Mouse (Mus musculus) liver, embryonic 13.5 days (tissue): ENCODE data around the gene Cr1l. TPM values are rescaled to one million over a fixed set of nuclear protein-coding genes. Genes with fewer than 3 reads are reported as not detected.
A peak's percentile ranks its signal among the peaks of the same experiment; 100 is the strongest.

Source experiments
- ATAC-seq: fragments of 200-750 bp; cut with Nextera tagmentation; 2 replicates; pipeline ENCODE4 v1.8.0; 2017; ENCODE audit warnings: low read depth, mild to moderate bottlenecking, moderate number of reproducible peaks, moderate library complexity
- DNase-seq: peaks from one replicate; pipeline ENCODE4 v3.0.0; 2022
- H3K27ac ChIP-seq: fragments of 300-500 bp; sonication (generic); 2 replicates; pipeline ENCODE4 v1.5.1; 2015; ENCODE audit warnings: moderate library complexity, mild to moderate bottlenecking, inconsistent platforms
- H3K27me3 ChIP-seq: fragments of 300-500 bp; sonication (generic); 2 replicates; pipeline ENCODE4 v1.6.1; 2015; ENCODE audit warnings: mild to moderate bottlenecking, inconsistent platforms
- H3K36me3 ChIP-seq: fragments of 300-500 bp; sonication (generic); 2 replicates; pipeline ENCODE4 v1.6.1; 2015; ENCODE audit warnings: mild to moderate bottlenecking, inconsistent platforms
- H3K4me1 ChIP-seq: fragments of 300-500 bp; sonication (generic); replicated peaks from 2 replicates; pipeline ENCODE4 v1.6.1; 2015; ENCODE audit warnings: inconsistent platforms
- H3K4me2 ChIP-seq: fragments of 300-500 bp; sonication (generic); 2 replicates; pipeline ENCODE4 v1.6.1; 2015; ENCODE audit warnings: inconsistent platforms, mild to moderate bottlenecking, moderate library complexity
- H3K4me3 ChIP-seq: fragments of 300-500 bp; sonication (generic); replicated peaks from 2 replicates; pipeline ENCODE4 v1.5.1; 2015; ENCODE audit warnings: mild to moderate bottlenecking, inconsistent platforms
- H3K9ac ChIP-seq: fragments of 300-500 bp; sonication (generic); 2 replicates; pipeline ENCODE4 v1.6.1; 2015; ENCODE audit warnings: mild to moderate bottlenecking, inconsistent platforms
- H3K9me3 ChIP-seq: fragments of 300-500 bp; sonication (generic); replicated peaks from 2 replicates; pipeline ENCODE4 v1.6.1; 2016; ENCODE audit warnings: inconsistent platforms
- WGBS: fragments of 180-500 bp; shearing (Covaris S2); methylation state at CpG from one replicate; pipeline ENCODE4 v1.1.7; 2015; ENCODE audit not compliant: insufficient replicate concordance; 5-methylcytosine and 5-hydroxymethylcytosine counted together
- polyA plus RNA-seq: library from polyadenylated mRNA; unstranded; fragments of >200 nt; fragmentation: Nextera tagmentation; extraction: Ambion mirVana; gene quantifications from 2 replicates; pipeline ENCODE4 v1.2.1, GENCODE M21; 2015

Gene Cr1l
- polyA plus RNA-seq, 1 experiment from 2014 or later: 78.6 TPM

DNA sequence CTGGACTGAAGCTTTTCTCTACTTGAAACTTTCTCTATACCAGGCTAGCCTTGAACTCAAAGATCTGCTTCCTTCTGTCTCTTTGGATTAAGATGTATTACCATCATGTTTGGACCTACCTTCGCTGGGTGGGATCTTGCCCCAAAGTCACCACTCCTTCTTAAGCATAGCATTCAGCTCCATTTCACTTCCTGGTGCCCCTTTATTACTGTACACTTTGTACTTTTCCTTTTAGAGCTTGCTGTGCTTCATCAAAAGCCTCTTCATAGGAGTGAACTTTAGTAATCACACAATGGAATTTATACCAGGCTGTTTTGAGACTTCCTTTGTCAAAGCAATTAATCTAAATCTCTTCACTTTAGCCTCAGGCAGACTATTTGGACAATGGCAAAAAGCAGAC lies 33.4 kb downstream of the Cr1l start:
- Histone ChIP-seq H3K4me2 (no peak overlapping the region), H3K4me3 (no peak overlapping the region), H3K27me3 (no peaks in the 10 kb centered on the region), H3K4me1 (peaks cover 42% of the 10 kb centered on the region), H3K27ac (peak overlapping the region; percentile 50), H3K9ac (no peak overlapping the region), H3K36me3 (peaks cover 58% of the 10 kb centered on the region), H3K9me3 (no peaks in the 10 kb centered on the region)
- ATAC-seq (no peak), DNase-seq (no peak)
- 90% methylated on average over 1 of the region's 1 CpGs for WGBS

DNA sequence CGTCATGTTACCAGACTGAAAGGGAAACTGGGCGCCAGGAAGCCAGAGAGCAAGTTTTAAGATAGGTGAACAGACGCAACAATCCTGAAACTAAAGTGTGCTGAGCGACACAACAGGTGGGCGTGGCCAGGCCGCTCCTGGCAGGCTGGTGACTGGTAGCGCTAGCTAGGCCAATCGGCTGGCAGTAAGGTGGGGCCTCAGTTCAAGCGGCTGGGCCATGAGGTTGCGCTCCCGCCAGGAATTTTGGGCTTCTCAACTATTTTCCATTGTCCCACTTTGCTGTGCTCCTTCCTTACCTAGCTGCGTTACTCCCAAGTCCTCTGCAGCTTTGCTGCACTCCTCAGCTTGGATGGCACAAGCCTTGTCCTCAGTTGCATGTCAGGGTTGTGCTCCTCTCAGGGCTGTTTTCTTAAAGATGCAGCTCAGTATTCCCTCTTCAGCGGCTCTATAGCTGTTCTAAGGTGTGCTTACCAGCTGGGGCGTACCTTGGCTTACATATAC lies 39.1 kb downstream of the Cr1l start, which contains the start of gene Cd46:
Gene Cd46 (minus strand): TSS at position 30 of the 501 bp plus-strand sequence.
- ATAC-seq: peak; percentile 96
- H3K4me1 ChIP-seq: peaks cover 58% of the 10 kb centered on the region
- H3K36me3 ChIP-seq: peaks cover 18% of the 10 kb centered on the region
- H3K9me3 ChIP-seq: no peaks in the 10 kb centered on the region
- H3K4me2 ChIP-seq: peak within 1 kb of the TSS; percentile 78
- peak within 1 kb of the TSS; percentile 98 for H3K27ac ChIP-seq
- DNase-seq: peak; percentile 88
- peak within 1 kb of the TSS; percentile 76 for H3K9ac ChIP-seq
- H3K4me3 ChIP-seq: peak within 1 kb of the TSS; percentile 63
- no peaks in the 10 kb centered on the region for H3K27me3 ChIP-seq
- WGBS: 2% methylated on average over 14 of the region's 14 CpGs

- H3K4me3 ChIP-seq: peak overlapping the region; percentile 63
- peaks cover 13% of the 10 kb centered on the region for H3K36me3 ChIP-seq
- 10% methylated on average over 11 of the region's 11 CpGs for WGBS
- peak overlapping the region; percentile 78 for H3K4me2 ChIP-seq
- H3K9ac ChIP-seq: peak overlapping the region; percentile 76
- peaks cover 53% of the 10 kb centered on the region for H3K4me1 ChIP-seq
- DNase-seq: no peak
- peak overlapping the region; percentile 98 for H3K27ac ChIP-seq
- ATAC-seq: peak; percentile 97
- H3K27me3 ChIP-seq: no peaks in the 10 kb centered on the region
- no peaks in the 10 kb centered on the region for H3K9me3 ChIP-seq
These were observed 39.6 kb downstream of the Cr1l start for GRCm38 (mm10) chr1:195091699-195092219.

DNA sequence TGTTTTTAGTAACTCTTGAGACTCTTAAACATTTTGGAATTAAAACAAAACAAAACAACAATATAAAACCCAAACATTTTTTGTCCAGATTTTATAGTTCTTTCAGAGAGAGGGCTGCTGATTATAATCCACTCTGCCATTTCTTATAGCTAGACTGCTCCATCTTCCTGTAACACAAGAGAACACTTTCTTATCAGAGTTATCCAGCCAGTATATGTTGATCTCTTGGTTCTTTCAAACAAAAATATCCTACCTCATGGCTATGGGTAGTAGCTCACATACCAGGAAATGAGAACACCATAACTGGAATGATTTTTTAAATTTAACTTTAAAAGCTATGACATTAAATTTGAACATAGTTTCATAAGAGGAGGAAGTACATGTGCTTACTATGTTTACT lies 49.2 kb downstream of the Cr1l start:
- Histone ChIP-seq H3K9me3 (no peaks in the 10 kb centered on the region), H3K4me2 (no peak overlapping the region), H3K9ac (no peak overlapping the region), H3K27me3 (no peaks in the 10 kb centered on the region), H3K4me1 (no peaks in the 10 kb centered on the region), H3K36me3 (no peaks in the 10 kb centered on the region), H3K4me3 (no peak overlapping the region), H3K27ac (no peak overlapping the region)
- ATAC-seq (peak; percentile 77), DNase-seq (no peak)

Other genes with a start within 250 kb of the Cr1l start
- 15.6 and 19.2 TPM in 2 replicates for gene Cd34, start 192.8 kb downstream of the Cr1l start, polyA plus RNA-seq
- gene Cd46, start 39.3 kb downstream of the Cr1l start, polyA plus RNA-seq: 0.76 and 0.94 TPM in 2 replicates
- 0.07 and 0.15 TPM in 2 replicates for gene Cr2, start 45.1 kb upstream of the Cr1l start, polyA plus RNA-seq